Mouse (Mus musculus): ENCODE results near the gene Tmem45a. TPM values are rescaled to one million over a fixed set of nuclear protein-coding genes. Genes with fewer than 3 reads are reported as not detected.
"Not testable (repeated sequence)": the region's sequence is repeated elsewhere in the genome, so short reads cannot be mapped to it uniquely, and the experiment has no call there.

Gene Tmem45a
- polyA plus RNA-seq (2014; fragmentation: Nextera tagmentation; extraction: Ambion mirVana) = 9.6 and 12.7 TPM in 2 replicates

- ATAC-seq (ENCODE audit: insufficient read depth, low FRiP score, low TSS enrichment) (peak; percentile 97), DNase-seq (ENCODE audit: low spot score) (peak; percentile 86)
- H3K4me1 ChIP-seq (ENCODE audit: control insufficient read depth, insufficient read depth, low read length) = no peaks in the 10 kb centered on the region
- whole genome bisulfite sequencing = 4% methylated on average over 25 of the region's 25 CpGs
- peak within 1 kb of the TSS; percentile 37; the same call in 1 of the 2 replicates for H3K9ac ChIP-seq (ENCODE audit: low read length)
- H3K36me3 ChIP-seq (ENCODE audit: control insufficient read depth, insufficient read depth, low read length) = no peaks in the 10 kb centered on the region
- no peaks in the 10 kb centered on the region for H3K9me3 ChIP-seq (ENCODE audit: control insufficient read depth, low read length)
- H3K4me3 ChIP-seq (ENCODE audit: low read depth, low read length) = peak within 1 kb of the TSS; percentile 39
- no peaks in the 10 kb centered on the region for H3K27me3 ChIP-seq (ENCODE audit: control insufficient read depth, insufficient read depth, low read length)
- peak within 1 kb of the TSS; percentile 64 for H3K4me2 ChIP-seq (ENCODE audit: low read depth)
- H3K27ac ChIP-seq (ENCODE audit: low read depth, low read length) = no peak within 1 kb of the TSS
Measured at GRCm38 (mm10) chr16:56885824-56886615, at the start of gene Tmem45a. Gene Tmem45a (minus strand): TSS chr16:56886166.

DNA sequence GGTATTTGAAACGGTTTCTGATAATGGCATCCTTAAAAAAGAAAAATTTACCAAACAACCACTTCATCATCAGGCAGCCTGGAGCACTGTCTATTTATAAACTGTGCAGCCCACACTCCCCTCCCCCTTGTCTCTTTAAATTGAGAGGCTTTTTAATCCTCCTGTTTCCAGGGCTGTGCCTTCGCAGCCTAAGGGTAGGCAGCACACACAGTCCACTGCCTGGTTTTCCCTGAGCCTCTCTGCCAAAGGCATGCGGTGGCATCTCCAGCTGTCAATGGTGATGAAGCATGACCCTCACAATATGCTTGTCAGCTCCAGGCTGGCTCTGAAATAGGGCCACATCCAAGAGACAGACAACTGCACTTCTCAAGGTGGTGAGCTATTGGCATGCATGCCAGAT, 42.1 kb upstream of the Tmem45a start, which contains the start of gene Lnp1:
Gene Lnp1, minus strand, starts transcription at position 39 of the 400 bp plus-strand sequence.
- Histone ChIP-seq H3K9ac (ENCODE audit: low read length) (no peak within 1 kb of the TSS), H3K4me3 (ENCODE audit: low read depth, low read length) (no peak within 1 kb of the TSS), H3K27me3 (ENCODE audit: control insufficient read depth, insufficient read depth, low read length) (no peaks in the 10 kb centered on the region), H3K27ac (ENCODE audit: low read depth, low read length) (no peak within 1 kb of the TSS), H3K4me1 (ENCODE audit: control insufficient read depth, insufficient read depth, low read length) (no peaks in the 10 kb centered on the region), H3K9me3 (ENCODE audit: control insufficient read depth, low read length) (no peaks in the 10 kb centered on the region), H3K36me3 (ENCODE audit: control insufficient read depth, insufficient read depth, low read length) (no peaks in the 10 kb centered on the region), H3K4me2 (ENCODE audit: low read depth) (no peak within 1 kb of the TSS)
- DNase-seq (ENCODE audit: low spot score) (no peak), ATAC-seq (ENCODE audit: insufficient read depth, low FRiP score, low TSS enrichment) (0 out of 2 replicates have a peak, but pooled peaks have one; percentile 31)
- 73% methylated on average over 3 of the region's 3 CpGs for WGBS

DNA sequence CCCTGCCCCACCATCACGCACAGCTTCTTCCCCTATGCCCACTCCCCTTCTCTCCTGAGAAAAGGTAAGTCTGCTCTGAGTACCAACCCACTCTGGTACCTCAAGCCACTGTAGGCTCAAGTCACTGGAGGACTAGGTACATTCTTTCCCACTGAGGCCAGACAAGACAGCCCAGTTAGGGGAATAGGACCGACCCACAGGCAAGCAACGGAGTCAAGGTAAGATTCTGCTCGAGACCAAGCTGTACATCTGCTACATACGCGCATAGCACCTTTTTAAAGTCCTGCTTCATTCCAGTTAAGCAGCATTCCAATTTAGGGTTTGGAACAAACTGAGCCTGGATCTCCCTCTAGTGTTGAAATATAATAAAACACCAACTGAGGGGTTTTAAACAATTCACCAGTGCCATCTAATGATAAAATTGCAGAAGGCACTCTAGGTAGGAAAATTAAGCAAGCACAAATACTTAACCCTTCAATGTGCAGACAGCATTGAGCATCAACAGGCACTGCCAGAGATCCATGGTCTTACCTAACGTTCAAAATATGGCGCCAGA, 34.2 kb upstream of the Tmem45a start:
- Histone ChIP-seq H3K27ac (ENCODE audit: low read depth, low read length) (no peak overlapping the region), H3K27me3 (ENCODE audit: control insufficient read depth, insufficient read depth, low read length) (no peaks in the 10 kb centered on the region), H3K4me1 (ENCODE audit: control insufficient read depth, insufficient read depth, low read length) (no peaks in the 10 kb centered on the region), H3K36me3 (ENCODE audit: control insufficient read depth, insufficient read depth, low read length) (no peaks in the 10 kb centered on the region), H3K9ac (ENCODE audit: low read length) (no peak overlapping the region), H3K9me3 (ENCODE audit: control insufficient read depth, low read length) (no peaks in the 10 kb centered on the region), H3K4me2 (ENCODE audit: low read depth) (no peak overlapping the region), H3K4me3 (ENCODE audit: low read depth, low read length) (no peak overlapping the region)
- ATAC-seq (ENCODE audit: insufficient read depth, low FRiP score, low TSS enrichment) = peak; percentile 48
- WGBS = 35% methylated on average over 8 of the region's 8 CpGs
- peak; percentile 22 for DNase-seq (ENCODE audit: low spot score)

DNA sequence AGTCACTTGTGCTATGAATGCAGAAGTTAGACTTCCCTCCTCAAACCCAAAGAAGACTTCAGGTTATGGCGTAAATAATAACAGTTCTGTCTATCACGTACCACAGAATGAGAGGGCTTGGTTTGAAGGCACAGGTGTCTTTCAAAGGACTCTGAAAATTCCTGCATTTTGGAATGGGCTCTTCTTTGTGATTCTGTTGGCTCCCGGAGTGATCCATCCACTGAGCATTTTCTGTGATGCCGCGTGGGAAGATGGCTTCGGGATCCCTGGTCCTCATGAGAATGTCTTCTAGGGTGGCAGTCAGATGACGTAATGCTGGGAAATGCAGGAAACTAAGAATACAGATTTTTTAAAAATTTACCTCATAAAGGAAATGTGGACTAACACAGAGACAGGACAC, 31.3 kb upstream of the Tmem45a start:
- Histone ChIP-seq H3K4me2 (ENCODE audit: low read depth) (no peak overlapping the region), H3K27me3 (ENCODE audit: control insufficient read depth, insufficient read depth, low read length) (no peaks in the 10 kb centered on the region), H3K4me3 (ENCODE audit: low read depth, low read length) (no peak overlapping the region), H3K9ac (ENCODE audit: low read length) (no peak overlapping the region), H3K9me3 (ENCODE audit: control insufficient read depth, low read length) (no peaks in the 10 kb centered on the region), H3K4me1 (ENCODE audit: control insufficient read depth, insufficient read depth, low read length) (no peaks in the 10 kb centered on the region), H3K36me3 (ENCODE audit: control insufficient read depth, insufficient read depth, low read length) (no peaks in the 10 kb centered on the region), H3K27ac (ENCODE audit: low read depth, low read length) (no peak overlapping the region)
- DNase-seq (ENCODE audit: low spot score) = no peak
- no peak for ATAC-seq (ENCODE audit: insufficient read depth, low FRiP score, low TSS enrichment)
- WGBS = 85% methylated on average over 7 of the region's 7 CpGs

DNA sequence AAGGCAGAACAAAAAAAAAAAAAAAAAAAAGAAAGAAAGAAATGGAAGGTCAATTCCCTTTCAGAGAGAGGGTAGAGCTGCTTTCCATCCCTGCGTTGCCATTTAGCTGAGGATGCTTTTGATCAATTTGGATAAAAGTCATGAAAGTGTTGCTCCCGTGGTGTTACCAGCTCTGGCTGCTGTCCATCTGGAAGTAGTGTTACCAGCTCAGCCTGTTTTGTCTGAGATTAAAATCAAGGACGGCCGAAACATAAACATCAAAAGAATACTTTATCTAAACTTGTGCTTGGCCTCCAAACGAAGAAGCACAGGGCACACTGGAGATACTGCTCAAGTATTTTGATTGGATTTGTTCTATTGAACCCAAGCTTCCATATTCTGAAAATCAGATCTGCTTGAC, 23.0 kb upstream of the Tmem45a start:
- H3K9me3 ChIP-seq (ENCODE audit: control insufficient read depth, low read length) = no peaks in the 10 kb centered on the region

GRCm38 (mm10) chr16:56902206-56902605, 16.2 kb upstream of the Tmem45a start:
- not testable (repeated sequence) for ATAC-seq (ENCODE audit: insufficient read depth, low FRiP score, low TSS enrichment); H3K27ac ChIP-seq (ENCODE audit: low read depth, low read length); H3K9me3 ChIP-seq (ENCODE audit: control insufficient read depth, low read length); H3K27me3 ChIP-seq (ENCODE audit: control insufficient read depth, insufficient read depth, low read length); H3K9ac ChIP-seq (ENCODE audit: low read length); H3K4me3 ChIP-seq (ENCODE audit: low read depth, low read length); H3K4me2 ChIP-seq (ENCODE audit: low read depth); H3K36me3 ChIP-seq (ENCODE audit: control insufficient read depth, insufficient read depth, low read length); DNase-seq (ENCODE audit: low spot score); H3K4me1 ChIP-seq (ENCODE audit: control insufficient read depth, insufficient read depth, low read length)
- WGBS = 62% methylated on average over 3 of the region's 3 CpGs

More for the DNA sequence above, 23.0 kb upstream of the Tmem45a start:
- no peak overlapping the region for H3K27ac ChIP-seq (ENCODE audit: low read depth, low read length)
- no peaks in the 10 kb centered on the region for H3K36me3 ChIP-seq (ENCODE audit: control insufficient read depth, insufficient read depth, low read length)
- no peaks in the 10 kb centered on the region for H3K4me1 ChIP-seq (ENCODE audit: control insufficient read depth, insufficient read depth, low read length)
- H3K9ac ChIP-seq (ENCODE audit: low read length) = no peak overlapping the region
- H3K27me3 ChIP-seq (ENCODE audit: control insufficient read depth, insufficient read depth, low read length) = no peaks in the 10 kb centered on the region
- no peak for DNase-seq (ENCODE audit: low spot score)
- no peak overlapping the region for H3K4me2 ChIP-seq (ENCODE audit: low read depth)
- no peak for ATAC-seq (ENCODE audit: insufficient read depth, low FRiP score, low TSS enrichment)
- 74% methylated on average over 5 of the region's 5 CpGs for WGBS
- H3K4me3 ChIP-seq (ENCODE audit: low read depth, low read length) = no peak overlapping the region

DNA sequence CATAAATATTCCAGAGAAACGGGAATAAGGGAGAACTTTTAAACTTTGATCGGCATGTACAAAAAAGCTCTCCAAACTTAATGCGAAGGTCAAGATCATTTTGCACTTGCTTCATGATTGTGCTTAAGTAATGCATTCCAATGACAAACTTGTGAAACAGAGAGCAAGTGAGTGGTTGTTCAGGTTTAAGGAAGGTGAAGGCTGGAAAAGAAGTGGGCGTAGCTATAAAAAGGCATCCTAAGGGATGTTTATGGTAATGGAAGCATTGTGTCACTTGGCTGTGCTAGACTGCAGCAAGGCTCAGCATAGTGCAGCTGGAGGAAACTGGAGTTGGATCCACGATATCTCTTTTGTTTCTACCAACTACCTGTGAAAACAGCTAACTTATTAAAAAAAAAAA, 5.6 kb upstream of the Tmem45a start:
- Histone ChIP-seq H3K27me3 (ENCODE audit: control insufficient read depth, insufficient read depth, low read length) (no peaks in the 10 kb centered on the region), H3K4me2 (ENCODE audit: low read depth) (no peak overlapping the region), H3K36me3 (ENCODE audit: control insufficient read depth, insufficient read depth, low read length) (no peaks in the 10 kb centered on the region), H3K9me3 (ENCODE audit: control insufficient read depth, low read length) (no peaks in the 10 kb centered on the region), H3K4me3 (ENCODE audit: low read depth, low read length) (no peak overlapping the region), H3K9ac (ENCODE audit: low read length) (no peak overlapping the region), H3K4me1 (ENCODE audit: control insufficient read depth, insufficient read depth, low read length) (no peaks in the 10 kb centered on the region), H3K27ac (ENCODE audit: low read depth, low read length) (no peak overlapping the region)
- DNase-seq (ENCODE audit: low spot score) (no peak), ATAC-seq (ENCODE audit: insufficient read depth, low FRiP score, low TSS enrichment) (no peak)
- 92% methylated on average over 5 of the region's 5 CpGs for WGBS

- Histone ChIP-seq H3K4me2 (ENCODE audit: low read depth) (peak overlapping the region; percentile 64), H3K4me3 (ENCODE audit: low read depth, low read length) (peak overlapping the region; percentile 39), H3K36me3 (ENCODE audit: control insufficient read depth, insufficient read depth, low read length) (no peaks in the 10 kb centered on the region), H3K27ac (ENCODE audit: low read depth, low read length) (no peak overlapping the region), H3K4me1 (ENCODE audit: control insufficient read depth, insufficient read depth, low read length) (no peaks in the 10 kb centered on the region), H3K27me3 (ENCODE audit: control insufficient read depth, insufficient read depth, low read length) (no peaks in the 10 kb centered on the region), H3K9me3 (ENCODE audit: control insufficient read depth, low read length) (no peaks in the 10 kb centered on the region), H3K9ac (ENCODE audit: low read length) (no peak overlapping the region; the same call in 1 of the 2 replicates)
- DNase-seq (ENCODE audit: low spot score) = no peak
- ATAC-seq (ENCODE audit: insufficient read depth, low FRiP score, low TSS enrichment) = no peak
- 30% methylated on average over 9 of the region's 9 CpGs for WGBS
Measured at GRCm38 (mm10) chr16:56886616-56887116, 700 bp upstream of the Tmem45a start.
